Comparison of ENCODE assay signal across 8 mouse cellular contexts in genomic region chr9:62491104-62491503, GRCm38 (mm10). TPM values are rescaled to one million over a fixed set of nuclear protein-coding genes. Genes with fewer than 3 reads are reported as not detected.
A peak's percentile ranks its signal among the peaks of the same experiment; 100 is the strongest.
DNase-seq lines count a peak whose midpoint lies in the region; ATAC-seq and TF ChIP-seq lines count a peak whose summit lies in the region.
"Had no signal": no experiment of that assay in that cellular context is flagged by ENCODE, and none has a peak within 500 bp of the region (broad histone marks: within the 10 kb centered on the region; RNA-seq: fewer than 3 reads in every experiment).

No protein-coding gene starts in this region.

- no peaks in the 10 kb centered on the region; the same call in 1 of the 2 replicates for H3K4me1 ChIP-seq in testis, adult 2 months (ENCODE audit: control insufficient read depth, insufficient read depth, low read length)
- no peaks in the 10 kb centered on the region; the same call in 1 of the 2 replicates for H3K4me1 ChIP-seq in kidney, adult 2 months (ENCODE audit: control insufficient read depth, insufficient read depth, low read length)
- no peaks in the 10 kb centered on the region for H3K4me1 ChIP-seq in hindbrain, embryonic 11.5 days (replicated peaks; ENCODE audit: control insufficient read depth, insufficient read depth, low read length)

- no peaks in the 10 kb centered on the region for H3K9me3 ChIP-seq in hindbrain, embryonic 11.5 days (ENCODE audit: control insufficient read depth, low read length)
- H3K9me3 ChIP-seq: limb, embryonic 15.5 days had no signal

- no peaks in the 10 kb centered on the region for H3K27me3 ChIP-seq in testis, adult 2 months (ENCODE audit: control insufficient read depth, insufficient read depth, low read length)
- H3K27me3 ChIP-seq in kidney, adult 2 months (replicated peaks; ENCODE audit: control insufficient read depth, insufficient read depth, low read length), result no peaks in the 10 kb centered on the region
- no peaks in the 10 kb centered on the region for H3K27me3 ChIP-seq in hindbrain, embryonic 11.5 days (ENCODE audit: control insufficient read depth, insufficient read depth, low read length)
- H3K27me3 ChIP-seq: limb, embryonic 15.5 days had no signal

- no peak for ATAC-seq in hindbrain, embryonic 11.5 days (ENCODE audit: low FRiP score)

- no peak for TF ChIP-seq POLR2A in testis, adult 2 months (IDR thresholded peaks at IDR 0.05; ENCODE audit: control insufficient read depth, low read depth, low read length)
- TF ChIP-seq POLR2A in kidney, adult 2 months (IDR thresholded peaks at IDR 0.05; ENCODE audit: low read depth, low read length), result no peak

- 0 out of 2 replicates have a peak, but pooled peaks have one; percentile 17 for TF ChIP-seq CTCF in testis, adult 2 months (IDR thresholded peaks at IDR 0.05; ENCODE audit: control insufficient read depth, insufficient read depth, insufficient replicate concordance, low read depth, low read length)
- peak; percentile 34 for TF ChIP-seq CTCF in kidney, adult 2 months (conservative IDR thresholded peaks at IDR 0.05; ENCODE audit: insufficient read depth, insufficient read length, low read depth, low read length)

- 67% methylated on average over 3 of the region's 3 CpGs for WGBS in kidney, adult 2 months
- 66% methylated on average over 3 of the region's 3 CpGs for WGBS in hindbrain, embryonic 11.5 days

- H3K9ac ChIP-seq in hindbrain, embryonic 11.5 days (ENCODE audit: low read depth, low read length), result no peak overlapping the region
- H3K9ac ChIP-seq: limb, embryonic 15.5 days had no signal

- no peak overlapping the region for H3K4me2 ChIP-seq in hindbrain, embryonic 11.5 days (replicated peaks; ENCODE audit: low read depth, low read length)
- H3K4me2 ChIP-seq: limb, embryonic 15.5 days had no signal

- no peaks in the 10 kb centered on the region for H3K36me3 ChIP-seq in testis, adult 2 months (ENCODE audit: control insufficient read depth, insufficient read depth, low read length)
- H3K36me3 ChIP-seq in kidney, adult 2 months (ENCODE audit: control insufficient read depth, insufficient read depth, low read length), result no peaks in the 10 kb centered on the region
- H3K36me3 ChIP-seq in hindbrain, embryonic 11.5 days (ENCODE audit: control insufficient read depth, insufficient read depth, low read length), result no peaks in the 10 kb centered on the region
- H3K36me3 ChIP-seq: limb, embryonic 15.5 days had no signal

- no peak overlapping the region for H3K27ac ChIP-seq in testis, adult 2 months (ENCODE audit: control insufficient read depth, insufficient read depth, low read depth, low read length)
- H3K27ac ChIP-seq in kidney, adult 2 months (ENCODE audit: insufficient read depth, low read depth, low read length), result no peak overlapping the region
- no peak overlapping the region for H3K27ac ChIP-seq in hindbrain, embryonic 11.5 days (ENCODE audit: low read depth, low read length)
- H3K27ac ChIP-seq: limb, embryonic 15.5 days had no signal

- H3K4me3 ChIP-seq in testis, adult 2 months (ENCODE audit: control insufficient read depth, low read depth, low read length), result no peak overlapping the region
- H3K4me3 ChIP-seq in kidney, adult 2 months (ENCODE audit: insufficient read depth, low read depth, low read length), result no peak overlapping the region
- no peak overlapping the region for H3K4me3 ChIP-seq in hindbrain, embryonic 11.5 days (ENCODE audit: low read depth, low read length)
- H3K4me3 ChIP-seq: limb, embryonic 15.5 days had no signal

- DNase-seq in testis, postnatal 14 days (ENCODE audit: low spot score), result no peak
- DNase-seq in embryo, embryonic 9.5 days (ENCODE audit: extremely low spot score), result peak; percentile 14
- DNase-seq in kidney, adult 2 months, result peak; percentile 66
- DNase-seq in lung, postnatal 4 days, result peak; percentile 71 to 77
- DNase-seq in adipocyte (ENCODE audit: low spot score), result no peak
- no peak for DNase-seq in hindbrain, embryonic 11.5 days (ENCODE audit: low spot score)

RNA-seq across cellular contexts. Expression of gene Coro2b, which starts 45.7 kb away (rescaled TPM):
- polyA plus RNA-seq in testis, adult 2 months (2012; rRNA removed), result 2.9 and 3.3 TPM in 2 replicates
- polyA plus RNA-seq in kidney, adult 2 months (2012; rRNA removed), result 9.8 and 11.0 TPM in 2 replicates
- 19.5 and 20.5 TPM in 2 replicates for polyA plus RNA-seq in hindbrain, embryonic 11.5 days (2014; fragmentation: Nextera tagmentation; extraction: Ambion mirVana)

Comparison
In these comparisons a context has a peak if more than half of its experiments do, and no peak if none do; other contexts are left out.
1. DNase-seq: peak in embryo, embryonic 9.5 days (single experiment), kidney, adult 2 months (single experiment) and lung, postnatal 4 days (2 of 2); none in testis, postnatal 14 days (single experiment), adipocyte (single experiment) and hindbrain, embryonic 11.5 days (single experiment).